Mouse (Mus musculus): Measurements from ENCODE around the gene Snap91.

DNA sequence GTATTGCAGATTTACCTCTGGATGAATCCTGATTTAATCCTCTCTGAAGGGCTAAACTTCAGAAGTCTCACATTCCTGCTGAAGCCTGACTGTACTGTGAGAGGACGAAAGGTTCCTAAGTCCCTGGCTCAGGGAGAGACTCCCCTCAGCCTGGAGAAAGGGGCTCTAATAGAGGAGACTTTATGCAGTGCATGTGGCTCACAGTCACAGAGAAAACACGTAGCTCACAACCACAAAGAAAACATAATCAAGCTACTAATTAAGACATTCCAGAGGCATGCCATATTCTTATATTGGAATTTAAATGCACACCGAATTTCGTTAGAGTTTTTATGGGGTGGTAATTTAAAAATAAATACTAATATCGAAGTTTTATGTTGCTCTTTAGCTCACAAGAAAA is 61.1 kb downstream of the Snap91 start:
- TF ChIP-seq POLR2A (IDR thresholded peaks at IDR 0.05; ENCODE audit: extremely low read depth, insufficient read depth, low read length) (no peak), CTCF (IDR thresholded peaks at IDR 0.05; ENCODE audit: extremely low read depth, insufficient read depth, low read length) (no peak)
